Mouse (Mus musculus) MEL (cell line): Measurements from ENCODE around the gene Gm13290. TPM values are rescaled to one million over a fixed set of nuclear protein-coding genes. Genes with fewer than 3 reads are reported as not detected.
"Not testable (repeated sequence)": the region's sequence is repeated elsewhere in the genome, so short reads cannot be mapped to it uniquely, and the experiment has no call there.

Experiments used
- DNase-seq: peaks from one replicate; pipeline ENCODE4 v3.0.0; 2011; ENCODE audit warnings: low read depth, low spot score
- H3K27ac ChIP-seq: 2 replicates; pipeline ENCODE4 v1.5.1; 2012; ENCODE audit warnings: low read depth, mild to moderate bottlenecking, control low read depth, low read length, moderate library complexity; ENCODE audit not compliant: control insufficient read depth
- H3K27me3 ChIP-seq, 2 experiments: fragments of 150-350 bp in 1 of 2; sonication (generic) in 1 of 2; 2 replicates each; pipeline ENCODE4 v1.6.1; 2012; ENCODE audit warnings: low read length in 2 of 2, mild to moderate bottlenecking in 2 of 2, improper control_type of control experiment in 1 of 2, moderate library complexity in 1 of 2; ENCODE audit not compliant: insufficient read depth in 2 of 2, control insufficient read depth in 1 of 2
- H3K36me3 ChIP-seq, 2 experiments: 2 replicates each; pipeline ENCODE4 v1.6.1; 2012 to 2014; ENCODE audit warnings: low read length in 2 of 2, improper control_type of control experiment in 1 of 2, inconsistent platforms in 1 of 2, mild to moderate bottlenecking in 1 of 2; ENCODE audit not compliant: insufficient read depth in 2 of 2, control insufficient read depth in 1 of 2
- H3K4me1 ChIP-seq, 2 experiments: fragments of 150-350 bp in 1 of 2; sonication (generic) in 1 of 2; 2 replicates each; pipeline ENCODE4 v1.6.1; 2012; ENCODE audit warnings: low read length in 2 of 2, improper control_type of control experiment in 1 of 2, mild to moderate bottlenecking in 1 of 2; ENCODE audit not compliant: insufficient read depth in 2 of 2, control insufficient read depth in 1 of 2
- H3K4me3 ChIP-seq, 2 experiments: fragments of 150-350 bp in 1 of 2; sonication (generic) in 1 of 2; 2 replicates each; pipeline ENCODE4 v1.5.1; 2012; ENCODE audit warnings: low read depth in 2 of 2, low read length in 2 of 2, mild to moderate bottlenecking in 2 of 2, moderate library complexity in 2 of 2, control low read depth in 1 of 2, improper control_type of control experiment in 1 of 2; ENCODE audit not compliant: control insufficient read depth in 1 of 2, insufficient read depth in 1 of 2
- H3K79me2 ChIP-seq: 2 replicates; pipeline ENCODE4 v1.6.1; 2012; ENCODE audit warnings: mild to moderate bottlenecking, low read length, moderate library complexity; ENCODE audit not compliant: control insufficient read depth, poor library complexity, insufficient read depth
- H3K9ac ChIP-seq: 2 replicates; pipeline ENCODE4 v1.6.1; 2012; ENCODE audit warnings: low read depth, mild to moderate bottlenecking, control low read depth, low read length, moderate library complexity; ENCODE audit not compliant: control insufficient read depth, poor library complexity, severe bottlenecking
- H3K9me3 ChIP-seq: fragments of 150-350 bp; sonication (generic); replicated peaks from 2 replicates; pipeline ENCODE4 v1.6.1; 2012; ENCODE audit warnings: mild to moderate bottlenecking, low read length, improper control_type of control experiment, moderate library complexity; ENCODE audit not compliant: insufficient read depth
- BHLHE40 ChIP-seq: IDR thresholded peaks from 2 replicates; pipeline ENCODE4 v1.6.1; 2012; ENCODE audit warnings: low read depth, mild to moderate bottlenecking, inconsistent platforms, low read length, improper control_type of control experiment, borderline replicate concordance
- CHD1 ChIP-seq: IDR thresholded peaks from 2 replicates; pipeline ENCODE4 v1.6.1; 2012; ENCODE audit warnings: low read depth, mild to moderate bottlenecking, inconsistent platforms, low read length, improper control_type of control experiment
- E2F4 ChIP-seq: IDR thresholded peaks from 2 replicates; pipeline ENCODE4 v1.6.1; 2011; ENCODE audit warnings: low read depth, low read length, improper control_type of control experiment, borderline replicate concordance
- ETS1 ChIP-seq: IDR thresholded peaks from 2 replicates; pipeline ENCODE4 v1.6.1; 2012; ENCODE audit warnings: low read depth, mild to moderate bottlenecking, inconsistent platforms, low read length, improper control_type of control experiment, moderate library complexity
- GABPA ChIP-seq: IDR thresholded peaks from 2 replicates; pipeline ENCODE4 v1.6.1; 2012; ENCODE audit warnings: low read depth, mild to moderate bottlenecking, inconsistent platforms, low read length, improper control_type of control experiment, moderate library complexity
- GATA1 ChIP-seq: IDR thresholded peaks from 2 replicates; pipeline ENCODE4 v1.6.1; 2011; ENCODE audit warnings: low read depth, low read length, improper control_type of control experiment
- JUND ChIP-seq: IDR thresholded peaks from 2 replicates; pipeline ENCODE4 v1.6.1; 2011; ENCODE audit warnings: low read depth, mild to moderate bottlenecking, improper control_type of control experiment, low read length
- KAT2A ChIP-seq: conservative IDR thresholded peaks from 2 replicates; pipeline ENCODE4 v1.6.1; 2012; ENCODE audit warnings: low read depth, low read length, improper control_type of control experiment, inconsistent platforms
- MAFK ChIP-seq: IDR thresholded peaks from 2 replicates; pipeline ENCODE4 v1.6.1; 2011; ENCODE audit warnings: low read depth, mild to moderate bottlenecking, low read length, improper control_type of control experiment, borderline replicate concordance
- MAX ChIP-seq: IDR thresholded peaks from 2 replicates; pipeline ENCODE4 v1.6.1; 2011; ENCODE audit warnings: low read length, improper control_type of control experiment
- MAZ ChIP-seq: IDR thresholded peaks from 2 replicates; pipeline ENCODE4 v1.6.1; 2012; ENCODE audit warnings: low read depth, mild to moderate bottlenecking, inconsistent platforms, low read length, improper control_type of control experiment
- MEF2A ChIP-seq: IDR thresholded peaks from 2 replicates; pipeline ENCODE4 v1.6.1; 2014; ENCODE audit warnings: low read depth, mild to moderate bottlenecking, inconsistent platforms, low read length, improper control_type of control experiment; ENCODE audit not compliant: poor library complexity, insufficient replicate concordance, severe bottlenecking; ENCODE audit errors: extremely low read depth
- MYB ChIP-seq: IDR thresholded peaks from 2 replicates; pipeline ENCODE4 v1.6.1; 2011; ENCODE audit warnings: mild to moderate bottlenecking, low read depth, low read length, improper control_type of control experiment
- MYC ChIP-seq: IDR thresholded peaks from 2 replicates; pipeline ENCODE4 v1.6.1; 2011; ENCODE audit warnings: low read depth, mild to moderate bottlenecking, low read length, improper control_type of control experiment, moderate library complexity
- NELFE ChIP-seq: IDR thresholded peaks from 2 replicates; pipeline ENCODE4 v1.6.1; 2011; ENCODE audit warnings: low read depth, low read length, improper control_type of control experiment
- NRF1 ChIP-seq: IDR thresholded peaks from 2 replicates; pipeline ENCODE4 v1.6.1; 2014; ENCODE audit warnings: low read depth, mild to moderate bottlenecking, inconsistent platforms, low read length, improper control_type of control experiment, moderate library complexity; ENCODE audit not compliant: poor library complexity, insufficient read depth, severe bottlenecking
- POLR2A ChIP-seq, 2 experiments: IDR thresholded peaks; 2 replicates each; pipeline ENCODE4 v1.6.1; 2011 to 2012; ENCODE audit warnings: low read length in 2 of 2, mild to moderate bottlenecking in 2 of 2, control low read depth in 1 of 2, improper control_type of control experiment in 1 of 2, low read depth in 1 of 2, moderate library complexity in 1 of 2; ENCODE audit not compliant: control insufficient read depth in 1 of 2, insufficient read depth in 1 of 2, poor library complexity in 1 of 2
- POLR2AphosphoS2 ChIP-seq: IDR thresholded peaks from 2 replicates; pipeline ENCODE4 v1.6.1; 2011; ENCODE audit warnings: low read length, improper control_type of control experiment
- POLR2AphosphoS5 ChIP-seq: IDR thresholded peaks from 2 replicates; pipeline ENCODE4 v1.6.1; 2012; ENCODE audit warnings: low read depth, borderline replicate concordance, mild to moderate bottlenecking, inconsistent platforms, low read length, moderate library complexity, mixed read lengths
- RAD21 ChIP-seq: IDR thresholded peaks from 2 replicates; pipeline ENCODE4 v1.6.1; 2011; ENCODE audit warnings: mild to moderate bottlenecking, low read depth, low read length, improper control_type of control experiment
- RCOR1 ChIP-seq: IDR thresholded peaks from 2 replicates; pipeline ENCODE4 v1.6.1; 2012; ENCODE audit warnings: low read depth, mild to moderate bottlenecking, inconsistent platforms, low read length, improper control_type of control experiment
- SMC3 ChIP-seq: IDR thresholded peaks from 2 replicates; pipeline ENCODE4 v1.6.1; 2011; ENCODE audit warnings: low read depth, low read length, improper control_type of control experiment
- TBP ChIP-seq: IDR thresholded peaks from 2 replicates; pipeline ENCODE4 v1.8.0; 2011; ENCODE audit warnings: low read depth, low read length, improper control_type of control experiment
- TCF12 ChIP-seq: IDR thresholded peaks from 2 replicates; pipeline ENCODE4 v1.6.1; 2014; ENCODE audit warnings: low read depth, mild to moderate bottlenecking, inconsistent platforms, low read length, improper control_type of control experiment, moderate library complexity
- UBTF ChIP-seq: IDR thresholded peaks from 2 replicates; pipeline ENCODE4 v1.6.1; 2012; ENCODE audit warnings: low read depth, mild to moderate bottlenecking, inconsistent platforms, low read length, improper control_type of control experiment, moderate library complexity, borderline replicate concordance; ENCODE audit not compliant: insufficient read depth
- USF1 ChIP-seq: IDR thresholded peaks from 2 replicates; pipeline ENCODE4 v1.6.1; 2014; ENCODE audit warnings: low read depth, mild to moderate bottlenecking, inconsistent platforms, low read length, improper control_type of control experiment, moderate library complexity
- USF2 ChIP-seq, 2 experiments: IDR thresholded peaks; 2 replicates each; pipeline ENCODE4 v1.6.1; 2011 to 2012; ENCODE audit warnings: improper control_type of control experiment in 2 of 2, low read length in 2 of 2, borderline replicate concordance in 1 of 2, inconsistent platforms in 1 of 2, low read depth in 1 of 2, mild to moderate bottlenecking in 1 of 2; ENCODE audit not compliant: insufficient read depth in 1 of 2
- ZC3H11A ChIP-seq: IDR thresholded peaks from 2 replicates; pipeline ENCODE4 v1.6.1; 2012; ENCODE audit warnings: low read depth, mild to moderate bottlenecking, inconsistent platforms, low read length, improper control_type of control experiment
- ZKSCAN1 ChIP-seq: IDR thresholded peaks from 2 replicates; pipeline ENCODE4 v1.6.1; 2012; ENCODE audit warnings: low read depth, mild to moderate bottlenecking, inconsistent platforms, low read length, improper control_type of control experiment, moderate library complexity
- ZMIZ1 ChIP-seq: IDR thresholded peaks from 2 replicates; pipeline ENCODE4 v1.6.1; 2012; ENCODE audit warnings: low read depth, mild to moderate bottlenecking, inconsistent platforms, low read length, improper control_type of control experiment, moderate library complexity
- ZNF384 ChIP-seq: IDR thresholded peaks from 2 replicates; pipeline ENCODE4 v1.6.1; 2012; ENCODE audit warnings: low read depth, mild to moderate bottlenecking, inconsistent platforms, low read length, improper control_type of control experiment
- polyA plus RNA-seq, 2 experiments: library from polyadenylated mRNA; stranded (reverse) in 1 of 2; unstranded in 1 of 2; fragments of >175 nt in 1 of 2; fragments of >200 nt in 1 of 2; gene quantifications; 2 replicates each; pipeline versions ENCODE4 v1.2.1 to v1.2.4; 2012; ENCODE audit warnings: low replicate concordance in 2 of 2, low read depth in 1 of 2; ENCODE audit not compliant: insufficient read length in 2 of 2, insufficient read depth in 1 of 2, missing spikeins in 1 of 2
- total RNA-seq: library from RNA; depleted of rRNA; stranded (reverse); fragments of 300-350 nt; gene quantifications from 2 replicates; pipeline ENCODE4 v1.2.3, GENCODE M21; 2012; rRNA removed

Gene Gm13290
- not detected in 2 replicates for total RNA-seq
- polyA plus RNA-seq, result under 1 TPM in 1 of 2 experiments, not detected in 1; 0.29 TPM

- not testable (repeated sequence) for H3K9me3 ChIP-seq, H3K9ac ChIP-seq, H3K36me3 ChIP-seq, DNase-seq, H3K79me2 ChIP-seq, H3K4me3 ChIP-seq, H3K4me1 ChIP-seq, H3K27me3 ChIP-seq, H3K27ac ChIP-seq
Observed at GRCm38 (mm10) chr4:88773534-88773933, at the start of gene Gm13290. Gm13290 (plus strand) TSS chr4:88773834.

GRCm38 (mm10) chr4:88726727-88727126 is 46.9 kb upstream of the Gm13290 start:
- Histone ChIP-seq H3K4me1 (peaks cover 0 to 3% of the 10 kb centered on the region in 2 experiments; a peak in 1 of 4 replicates), H3K4me3 (peak overlapping the region; percentile 38 to 50), H3K27me3 (no peaks in the 10 kb centered on the region; a peak in 1 of 4 replicates), H3K36me3 (peaks cover 0 to 3% of the 10 kb centered on the region in 2 experiments; a peak in 2 of 4 replicates), H3K9ac (peak overlapping the region; percentile 35), H3K27ac (peak overlapping the region; percentile 4), H3K79me2 (peaks cover 5% of the 10 kb centered on the region), H3K9me3 (no peaks in the 10 kb centered on the region)
- peak; percentile 52 for DNase-seq
- TF ChIP-seq GATA1 (no peak), ZNF384 (no peak), USF1 (peak; percentile 8; the same call in 1 of the 2 replicates), JUND (no peak), NELFE (no peak), MAX (peak; percentile 57), MEF2A (no peak), UBTF (no peak), GABPA (no peak), POLR2A (IDR thresholded peaks at IDR 0.05; ENCODE audit: control insufficient read depth in 1 of 2, insufficient read depth in 1 of 2, low read depth in 1 of 2, low read length in 2 of 2, poor library complexity in 1 of 2) (no peak), RAD21 (no peak), TCF12 (peak; percentile 40; the same call in 1 of the 2 replicates), MAZ (no peak), POLR2AphosphoS2 (no peak), CHD1 (no peak), BHLHE40 (no peak), ETS1 (no peak), E2F4 (no peak), MYC (no peak), MYB (no peak), USF2 (IDR thresholded peaks at IDR 0.05; ENCODE audit: borderline replicate concordance in 1 of 2, insufficient read depth in 1 of 2, low read depth in 1 of 2, low read length in 2 of 2) (no peak), KAT2A (no peak), MAFK (no peak), RCOR1 (no peak), NRF1 (no peak), ZMIZ1 (no peak), ZKSCAN1 (no peak), TBP (no peak), SMC3 (no peak), ZC3H11A (no peak), POLR2AphosphoS5 (no peak)
